Mouse (Mus musculus): ENCODE measurements around the gene Dph7.

Dph7 gene

GRCm38 (mm10) chr2:24962304-24963000 is at the start of gene Dph7:
Dph7 (plus strand) TSS chr2:24962400.
- DNase-seq (ENCODE audit: low read depth, low spot score) = peak; percentile 88
- H3K27me3 ChIP-seq (ENCODE audit: control insufficient read depth, insufficient read depth, low read length, poor library complexity, severe bottlenecking) = no peaks in the 10 kb centered on the region
- peaks cover 4% of the 10 kb centered on the region; the same call in 1 of the 2 replicates for H3K36me3 ChIP-seq (ENCODE audit: control insufficient read depth, insufficient read depth, low read length, poor library complexity, severe bottlenecking)

- Histone ChIP-seq H3K27me3 (ENCODE audit: control insufficient read depth, insufficient read depth, low read length, poor library complexity, severe bottlenecking) (0 out of 2 replicates have a peak, but pooled peaks cover 2% of the 10 kb centered on the region), H3K36me3 (ENCODE audit: control insufficient read depth, insufficient read depth, low read length, poor library complexity, severe bottlenecking) (no peaks in the 10 kb centered on the region)
- DNase-seq (ENCODE audit: low read depth, low spot score) = no peak
Observed at GRCm38 (mm10) chr2:24912589-24912988, 49.6 kb upstream of the Dph7 start.

GRCm38 (mm10) chr2:24914762-24915161 is 47.4 kb upstream of the Dph7 start:
- no peak for DNase-seq (ENCODE audit: low read depth, low spot score)
- no peaks in the 10 kb centered on the region for H3K36me3 ChIP-seq (ENCODE audit: control insufficient read depth, insufficient read depth, low read length, poor library complexity, severe bottlenecking)
- 0 out of 2 replicates have a peak, but pooled peaks cover 2% of the 10 kb centered on the region for H3K27me3 ChIP-seq (ENCODE audit: control insufficient read depth, insufficient read depth, low read length, poor library complexity, severe bottlenecking)

- no peaks in the 10 kb centered on the region for H3K27me3 ChIP-seq (ENCODE audit: control insufficient read depth, insufficient read depth, low read length, poor library complexity, severe bottlenecking)
- peak; percentile 96 for DNase-seq (ENCODE audit: low read depth, low spot score)
- no peaks in the 10 kb centered on the region for H3K36me3 ChIP-seq (ENCODE audit: control insufficient read depth, insufficient read depth, low read length, poor library complexity, severe bottlenecking)
Observed at GRCm38 (mm10) chr2:24918930-24919838, 43.0 kb upstream of the Dph7 start, which contains the start of gene Ehmt1. Ehmt1 (minus strand) TSS chr2:24919614.

- Histone ChIP-seq H3K27me3 (ENCODE audit: control insufficient read depth, insufficient read depth, low read length, poor library complexity, severe bottlenecking) (no peaks in the 10 kb centered on the region), H3K36me3 (ENCODE audit: control insufficient read depth, insufficient read depth, low read length, poor library complexity, severe bottlenecking) (no peaks in the 10 kb centered on the region)
- no peak for DNase-seq (ENCODE audit: low read depth, low spot score)
Observed at GRCm38 (mm10) chr2:24919839-24920175, 42.4 kb upstream of the Dph7 start.

GRCm38 (mm10) chr2:24923561-24923960 is 38.6 kb upstream of the Dph7 start:
- no peak for DNase-seq (ENCODE audit: low read depth, low spot score)
- Histone ChIP-seq H3K36me3 (ENCODE audit: control insufficient read depth, insufficient read depth, low read length, poor library complexity, severe bottlenecking) (no peaks in the 10 kb centered on the region), H3K27me3 (ENCODE audit: control insufficient read depth, insufficient read depth, low read length, poor library complexity, severe bottlenecking) (no peaks in the 10 kb centered on the region)

GRCm38 (mm10) chr2:24925284-24925683 is 36.9 kb upstream of the Dph7 start:
- Histone ChIP-seq H3K36me3 (ENCODE audit: control insufficient read depth, insufficient read depth, low read length, poor library complexity, severe bottlenecking) (no peaks in the 10 kb centered on the region), H3K27me3 (ENCODE audit: control insufficient read depth, insufficient read depth, low read length, poor library complexity, severe bottlenecking) (no peaks in the 10 kb centered on the region)
- no peak for DNase-seq (ENCODE audit: low read depth, low spot score)

GRCm38 (mm10) chr2:24926345-24926964 is 35.7 kb upstream of the Dph7 start:
- DNase-seq (ENCODE audit: low read depth, low spot score) = no peak
- no peaks in the 10 kb centered on the region for H3K27me3 ChIP-seq (ENCODE audit: control insufficient read depth, insufficient read depth, low read length, poor library complexity, severe bottlenecking)

GRCm38 (mm10) chr2:24926965-24927358 is 35.2 kb upstream of the Dph7 start:
- DNase-seq (ENCODE audit: low read depth, low spot score) = no peak
- H3K36me3 ChIP-seq (ENCODE audit: control insufficient read depth, insufficient read depth, low read length, poor library complexity, severe bottlenecking) = no peaks in the 10 kb centered on the region

More at GRCm38 (mm10) chr2:24926345-24926964, 35.7 kb upstream of the Dph7 start:
- no peaks in the 10 kb centered on the region for H3K36me3 ChIP-seq (ENCODE audit: control insufficient read depth, insufficient read depth, low read length, poor library complexity, severe bottlenecking)

GRCm38 (mm10) chr2:24927810-24928479 is 34.3 kb upstream of the Dph7 start:
- DNase-seq (ENCODE audit: low read depth, low spot score) = no peak
- Histone ChIP-seq H3K27me3 (ENCODE audit: control insufficient read depth, insufficient read depth, low read length, poor library complexity, severe bottlenecking) (no peaks in the 10 kb centered on the region), H3K36me3 (ENCODE audit: control insufficient read depth, insufficient read depth, low read length, poor library complexity, severe bottlenecking) (no peaks in the 10 kb centered on the region)

More at GRCm38 (mm10) chr2:24926965-24927358, 35.2 kb upstream of the Dph7 start:
- no peaks in the 10 kb centered on the region for H3K27me3 ChIP-seq (ENCODE audit: control insufficient read depth, insufficient read depth, low read length, poor library complexity, severe bottlenecking)

- no peak for DNase-seq (ENCODE audit: low read depth, low spot score)
- H3K36me3 ChIP-seq (ENCODE audit: control insufficient read depth, insufficient read depth, low read length, poor library complexity, severe bottlenecking) = no peaks in the 10 kb centered on the region
- H3K27me3 ChIP-seq (ENCODE audit: control insufficient read depth, insufficient read depth, low read length, poor library complexity, severe bottlenecking) = no peaks in the 10 kb centered on the region
Observed at GRCm38 (mm10) chr2:24929119-24929518, 33.1 kb upstream of the Dph7 start.

GRCm38 (mm10) chr2:24929593-24929992 is 32.6 kb upstream of the Dph7 start:
- no peak for DNase-seq (ENCODE audit: low read depth, low spot score)
- H3K36me3 ChIP-seq (ENCODE audit: control insufficient read depth, insufficient read depth, low read length, poor library complexity, severe bottlenecking) = no peaks in the 10 kb centered on the region

GRCm38 (mm10) chr2:24934441-24934963 is 27.7 kb upstream of the Dph7 start:
- DNase-seq (ENCODE audit: low read depth, low spot score) = peak; percentile 69
- no peaks in the 10 kb centered on the region for H3K36me3 ChIP-seq (ENCODE audit: control insufficient read depth, insufficient read depth, low read length, poor library complexity, severe bottlenecking)
- no peaks in the 10 kb centered on the region for H3K27me3 ChIP-seq (ENCODE audit: control insufficient read depth, insufficient read depth, low read length, poor library complexity, severe bottlenecking)

More at GRCm38 (mm10) chr2:24929593-24929992, 32.6 kb upstream of the Dph7 start:
- no peaks in the 10 kb centered on the region for H3K27me3 ChIP-seq (ENCODE audit: control insufficient read depth, insufficient read depth, low read length, poor library complexity, severe bottlenecking)
